Mouse (Mus musculus) spleen, adult 2 months (tissue): ENCODE results near the gene Ptprt.

ENCODE experiments used
- CTCF ChIP-seq: fragments of 200-500 bp; IDR thresholded peaks from 2 replicates; pipeline ENCODE4 v1.5.1; 2011; ENCODE audit warnings: mild to moderate bottlenecking, inconsistent platforms; ENCODE audit not compliant: insufficient read depth, insufficient read length, insufficient replicate concordance; ENCODE audit errors: extremely low read depth
- POLR2A ChIP-seq: fragments of 200-500 bp; IDR thresholded peaks from 2 replicates; pipeline ENCODE4 v1.6.1; 2011; ENCODE audit warnings: low read depth, low read length, inconsistent platforms

GRCm38 (mm10) chr2:162082391-162082790, 578.6 kb downstream of the Ptprt start:
- TF ChIP-seq CTCF (no peak), POLR2A (no peak)
